Mouse (Mus musculus): ENCODE measurements around the gene Rad54l.

DNA sequence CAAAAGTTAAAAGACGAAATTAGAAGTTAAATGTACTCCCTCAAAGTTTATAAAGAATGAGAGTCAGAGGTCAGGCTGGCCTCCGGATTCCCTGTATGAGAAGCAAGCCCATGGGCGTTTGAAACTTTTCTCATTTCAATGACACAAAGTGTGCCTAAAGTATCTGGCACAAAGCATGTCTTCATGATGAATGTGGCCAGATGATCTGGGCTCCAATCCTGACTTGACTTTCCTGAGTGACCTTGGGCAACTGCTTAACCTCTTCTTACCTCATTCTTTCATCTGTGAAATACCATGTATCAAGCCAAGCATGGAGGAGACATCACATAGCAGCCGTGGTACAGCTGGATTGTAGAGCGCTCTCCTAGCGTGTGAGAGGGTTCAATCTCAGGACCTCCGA is 18.8 kb upstream of the Rad54l start:
- TF ChIP-seq CTCF (conservative IDR thresholded peaks at IDR 0.05 in 1 of 2, IDR thresholded peaks at IDR 0.05 in 1 of 2; ENCODE audit: low read depth in 2 of 2, low read length in 2 of 2) (no peak), E2F4 (IDR thresholded peaks at IDR 0.05; ENCODE audit: insufficient replicate concordance, low read depth, low read length) (no peak), POLR2A (IDR thresholded peaks at IDR 0.05; ENCODE audit: low read depth, low read length) (no peak), UBTF (IDR thresholded peaks at IDR 0.05; ENCODE audit: low read depth, low read length) (no peak), NELFE (IDR thresholded peaks at IDR 0.05; ENCODE audit: low read depth, low read length) (no peak), NRF1 (IDR thresholded peaks at IDR 0.05; ENCODE audit: low read depth, low read length) (no peak), RCOR1 (conservative IDR thresholded peaks at IDR 0.05; ENCODE audit: low read depth, low read length) (no peak), POLR2AphosphoS2 (IDR thresholded peaks at IDR 0.05; ENCODE audit: low read depth, low read length) (no peak)

Data from CH12.LX (cell line).